Mouse (Mus musculus) liver, embryonic 14.5 days (tissue): ENCODE measurements around the gene Ttyh3. TPM values are rescaled to one million over a fixed set of nuclear protein-coding genes. Genes with fewer than 3 reads are reported as not detected.

ENCODE experiments used
- ATAC-seq: fragments of 200-750 bp; cut with Nextera tagmentation; 2 replicates; pipeline ENCODE4 v1.8.0; 2017; ENCODE audit warnings: moderate number of reproducible peaks, mild to moderate bottlenecking, moderate library complexity; ENCODE audit not compliant: insufficient read depth
- DNase-seq, 3 experiments: peaks; one replicate each; pipeline ENCODE4 v3.0.0-alpha.2; 2012 to 2013; ENCODE audit warnings: low read depth in 3 of 3, low spot score in 3 of 3
- H3K27ac ChIP-seq: fragments of 300-500 bp; sonication (generic); 2 replicates; pipeline ENCODE4 v1.5.1; 2014; ENCODE audit warnings: moderate library complexity, mild to moderate bottlenecking, control low read depth, inconsistent platforms
- H3K27me3 ChIP-seq: fragments of 300-500 bp; sonication (generic); 2 replicates; pipeline ENCODE4 v1.6.1; 2014; ENCODE audit warnings: mild to moderate bottlenecking, low read length, moderate library complexity; ENCODE audit not compliant: control insufficient read depth, insufficient read depth
- H3K36me3 ChIP-seq: fragments of 300-500 bp; sonication (generic); replicated peaks from 2 replicates; pipeline ENCODE4 v1.6.1; 2014; ENCODE audit warnings: low read depth; ENCODE audit not compliant: control insufficient read depth, insufficient read depth
- H3K4me1 ChIP-seq, 2 experiments: fragments of 200-500 bp in 1 of 2; fragments of 300-500 bp in 1 of 2; sonication (generic) in 1 of 2; replicated peaks; 2 replicates each; pipeline ENCODE4 v1.6.1; 2012 to 2014; ENCODE audit warnings: antibody characterized with exemption in 1 of 2, inconsistent platforms in 1 of 2, low read length in 1 of 2; ENCODE audit not compliant: control insufficient read depth in 2 of 2, insufficient read depth in 2 of 2
- H3K4me2 ChIP-seq: fragments of 300-500 bp; sonication (generic); 2 replicates; pipeline ENCODE4 v1.6.1; 2014; ENCODE audit warnings: low read depth, mild to moderate bottlenecking, control low read depth, moderate library complexity
- H3K4me3 ChIP-seq, 2 experiments: fragments of 200-500 bp in 1 of 2; fragments of 300-500 bp in 1 of 2; sonication (generic) in 1 of 2; 2 replicates each; pipeline ENCODE4 v1.5.1; 2012 to 2014; ENCODE audit warnings: low read depth in 2 of 2, low read length in 2 of 2, mild to moderate bottlenecking in 2 of 2, control low read depth in 1 of 2, inconsistent platforms in 1 of 2, moderate library complexity in 1 of 2; ENCODE audit not compliant: insufficient read depth in 1 of 2
- H3K9ac ChIP-seq: fragments of 300-500 bp; sonication (generic); replicated peaks from 2 replicates; pipeline ENCODE4 v1.6.1; 2014; ENCODE audit warnings: mild to moderate bottlenecking, control low read depth, moderate library complexity
- H3K9me3 ChIP-seq: fragments of 300-500 bp; sonication (generic); 2 replicates; pipeline ENCODE4 v1.6.1; 2016; ENCODE audit warnings: low read length, mixed read lengths; ENCODE audit not compliant: control insufficient read depth
- CTCF ChIP-seq: IDR thresholded peaks from 2 replicates; pipeline ENCODE4 v1.5.1; 2016; ENCODE audit warnings: antibody characterized with exemption, low read depth, control low read depth
- EP300 ChIP-seq: IDR thresholded peaks from 2 replicates; pipeline ENCODE4 v1.6.1; 2016; ENCODE audit warnings: antibody characterized with exemption, low read depth
- WGBS: fragments of 180-500 bp; shearing (Covaris S2); extraction: QIAGEN DNeasy Blood & Tissue Kit; methylation state at CpG from one replicate; pipeline ENCODE4 v1.1.7; 2014; ENCODE audit not compliant: insufficient replicate concordance; 5-methylcytosine and 5-hydroxymethylcytosine counted together
- polyA plus RNA-seq, 2 experiments: library from polyadenylated mRNA; depleted of rRNA in 1 of 2; stranded (reverse) in 1 of 2; unstranded in 1 of 2; fragments of >200 nt; fragmentation: Nextera tagmentation in 1 of 2; extraction: Ambion mirVana in 1 of 2; gene quantifications; 2 replicates each; pipeline versions ENCODE4 v1.2.1 to v1.2.3; 2012 to 2014

Ttyh3 gene
- polyA plus RNA-seq, 2 experiments: 5.4 to 8.3 TPM

DNA sequence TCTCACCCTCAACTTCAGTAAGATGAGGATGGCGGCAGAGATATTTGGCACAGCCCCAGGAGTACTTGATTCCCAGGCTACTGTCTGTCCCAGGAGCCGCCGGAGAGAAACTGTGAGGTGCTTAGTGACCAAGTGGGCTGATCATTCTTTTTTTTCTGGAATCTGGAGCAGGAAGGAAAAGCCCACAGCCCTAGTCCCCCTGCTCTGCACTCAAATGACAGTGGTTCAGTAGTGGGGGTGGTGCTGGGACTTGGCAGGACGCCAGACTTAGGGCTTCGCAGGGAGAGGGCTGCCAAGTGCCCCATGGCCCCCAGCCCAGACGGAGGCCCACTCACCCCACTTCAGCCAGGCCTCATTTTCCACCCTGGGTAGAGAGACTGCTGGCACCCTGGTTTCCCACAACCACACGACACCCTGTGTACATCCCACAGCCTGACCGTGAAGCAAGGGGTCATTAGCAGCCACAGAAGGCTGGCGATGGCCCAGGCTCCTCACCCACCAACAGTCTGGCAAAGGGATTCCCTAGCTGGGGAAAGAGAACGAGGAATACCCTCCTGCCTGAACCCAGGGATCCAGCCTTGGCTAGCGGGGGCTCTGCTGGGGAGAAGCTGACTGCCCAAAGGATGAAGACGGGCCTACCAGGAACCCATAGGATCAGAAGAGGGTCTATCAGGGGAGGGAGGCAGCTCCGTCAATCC lies 861 bp downstream of the Ttyh3 start:
- Histone ChIP-seq H3K4me2 (peak overlapping the region; percentile 97), H3K9ac (peak overlapping the region; percentile 78), H3K36me3 (no peaks in the 10 kb centered on the region), H3K27ac (no peak overlapping the region), H3K4me1 (peaks cover 31 to 50% of the 10 kb centered on the region in 2 experiments), H3K4me3 (peak overlapping the region; percentile 74 to 75), H3K27me3 (no peaks in the 10 kb centered on the region), H3K9me3 (no peaks in the 10 kb centered on the region)
- ATAC-seq (no peak), DNase-seq (no peak)
- WGBS: 14% methylated on average over 13 of the region's 13 CpGs
- TF ChIP-seq CTCF: no peak
- no peak for TF ChIP-seq EP300

DNA sequence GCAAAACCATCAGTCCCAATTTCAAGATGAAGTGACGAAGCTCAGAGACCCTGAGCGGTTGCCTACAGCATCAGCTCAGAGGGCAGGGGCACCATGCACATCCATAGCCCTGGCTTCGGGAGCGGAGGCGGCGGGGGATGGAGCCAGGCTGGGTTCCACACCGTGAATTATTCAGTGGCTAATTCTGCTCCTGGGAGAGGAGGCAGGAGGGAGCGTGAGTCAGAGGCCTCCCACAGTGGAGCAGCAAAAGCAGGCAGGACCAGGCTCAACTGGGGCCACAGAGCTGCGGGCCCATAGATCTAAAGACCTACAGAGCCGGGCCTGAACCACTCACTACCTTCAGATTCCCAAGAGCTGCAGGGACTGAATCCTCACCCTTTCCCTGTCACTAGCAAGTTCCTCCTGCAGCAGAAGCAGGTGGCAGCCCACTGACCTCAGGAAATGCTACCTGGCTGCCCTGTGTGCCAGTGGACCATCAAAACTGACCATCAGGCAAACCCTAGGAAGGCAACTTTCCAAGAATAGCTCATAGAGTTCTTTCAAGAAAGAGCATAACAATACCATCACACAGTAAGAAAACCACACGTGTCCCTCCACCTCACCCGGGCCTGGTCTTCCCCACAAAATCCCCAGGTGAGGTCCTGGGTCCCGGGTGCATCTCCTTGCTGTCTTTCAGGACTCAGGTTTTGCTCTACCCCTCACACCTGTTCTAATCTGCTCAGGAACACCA lies 1.6 kb downstream of the Ttyh3 start:
- no peaks in the 10 kb centered on the region for H3K9me3 ChIP-seq
- no peaks in the 10 kb centered on the region for H3K36me3 ChIP-seq
- H3K27ac ChIP-seq: no peak overlapping the region
- 84% methylated on average over 13 of the region's 13 CpGs for WGBS
- no peak for TF ChIP-seq EP300
- H3K27me3 ChIP-seq: no peaks in the 10 kb centered on the region
- H3K9ac ChIP-seq: peak overlapping the region; percentile 42; the same call in 1 of the 2 replicates
- ATAC-seq: no peak
- peak overlapping the region; percentile 97 for H3K4me2 ChIP-seq
- peaks cover 31 to 56% of the 10 kb centered on the region in 2 experiments for H3K4me1 ChIP-seq
- H3K4me3 ChIP-seq: peak overlapping the region; percentile 74 to 75; a peak in 3 of 4 replicates
- DNase-seq: no peak

DNA sequence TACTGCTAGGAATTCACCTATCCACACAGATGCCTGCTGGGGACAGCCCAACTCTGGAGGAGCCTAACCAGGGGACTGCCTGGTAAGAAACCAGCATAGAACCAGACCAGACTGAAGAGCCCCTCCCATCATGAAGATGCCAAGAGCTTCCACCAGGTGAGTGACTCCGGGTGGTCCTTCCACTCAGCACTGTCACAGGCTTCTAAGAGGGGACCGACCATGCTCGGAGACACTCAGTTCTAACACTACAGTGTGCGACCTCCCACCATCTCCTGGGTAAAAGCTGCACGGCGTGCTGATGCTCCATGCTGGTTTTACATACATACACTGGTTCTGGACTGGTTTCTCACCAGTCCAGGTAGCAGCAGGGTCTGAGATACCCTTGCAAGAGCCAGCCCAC lies 2.7 kb downstream of the Ttyh3 start:
- DNase-seq (no peak), ATAC-seq (no peak)
- Histone ChIP-seq H3K4me1 (peaks cover 31 to 56% of the 10 kb centered on the region in 2 experiments), H3K9ac (no peak overlapping the region), H3K4me2 (no peak overlapping the region), H3K4me3 (no peak overlapping the region), H3K27me3 (no peaks in the 10 kb centered on the region), H3K27ac (no peak overlapping the region), H3K9me3 (no peaks in the 10 kb centered on the region), H3K36me3 (no peaks in the 10 kb centered on the region)
- 86% methylated on average over 6 of the region's 6 CpGs for WGBS
- TF ChIP-seq CTCF: no peak
- no peak for TF ChIP-seq EP300

DNA sequence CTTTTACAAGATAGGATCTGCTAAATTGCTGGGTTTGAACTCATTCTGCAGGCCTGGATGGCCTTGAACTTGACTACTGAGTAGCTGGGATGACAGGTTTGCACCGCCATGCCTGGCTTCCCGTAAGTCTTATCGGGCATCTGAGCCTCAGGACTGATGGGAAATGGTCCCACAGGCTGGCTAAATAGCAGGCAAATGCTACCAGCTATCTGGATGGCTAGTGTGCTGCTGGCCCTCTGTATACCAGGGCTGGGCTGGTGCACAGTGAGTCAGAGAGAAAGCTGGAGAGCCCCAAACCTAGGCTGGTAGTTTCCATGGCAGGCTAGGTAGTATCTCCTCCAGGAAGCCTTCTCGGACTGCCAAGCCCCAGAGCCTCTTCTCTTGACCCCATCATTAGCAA lies 3.4 kb downstream of the Ttyh3 start:
- no peak for ATAC-seq
- Histone ChIP-seq H3K4me2 (peak overlapping the region; percentile 71), H3K9ac (peak overlapping the region; percentile 60), H3K27ac (peak overlapping the region; percentile 85), H3K9me3 (no peaks in the 10 kb centered on the region), H3K36me3 (no peaks in the 10 kb centered on the region), H3K4me1 (peaks cover 31 to 57% of the 10 kb centered on the region in 2 experiments), H3K4me3 (peak overlapping the region in 1 of 2 experiments; percentile 29; a peak in 1 of 4 replicates), H3K27me3 (no peaks in the 10 kb centered on the region)
- TF ChIP-seq CTCF (no peak), EP300 (no peak)
- WGBS: 39% methylated on average over 4 of the region's 4 CpGs
- DNase-seq: no peak

DNA sequence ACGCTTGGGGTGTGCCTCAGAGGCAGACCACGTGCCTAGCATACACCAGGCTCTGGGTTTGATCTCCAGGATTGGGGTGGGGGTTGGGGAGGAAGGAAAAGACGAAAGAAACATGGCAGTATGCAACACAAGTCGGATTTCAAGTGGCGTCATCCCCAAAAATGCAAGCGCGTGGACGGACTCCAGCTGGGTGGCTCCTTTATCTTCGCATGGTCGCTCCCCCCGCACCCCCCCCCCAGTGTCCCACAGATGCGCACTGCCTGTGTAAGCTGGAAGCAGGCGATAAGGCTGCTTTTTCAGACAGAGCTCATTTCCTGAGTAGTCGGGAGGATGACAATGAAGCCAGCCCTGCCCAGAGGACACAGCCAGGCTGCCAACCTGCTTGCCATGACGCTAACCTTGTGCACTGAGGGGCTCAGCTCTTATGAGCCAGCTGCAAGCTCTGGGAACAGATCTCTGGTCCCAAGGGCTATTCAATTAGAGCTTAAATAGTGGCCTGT lies 4.1 kb downstream of the Ttyh3 start:
- WGBS: 7% methylated on average over 15 of the region's 15 CpGs
- DNase-seq (peak; percentile 79 to 85 (median 83)), ATAC-seq (peak; percentile 67)
- Histone ChIP-seq H3K36me3 (no peaks in the 10 kb centered on the region), H3K9me3 (no peaks in the 10 kb centered on the region), H3K9ac (peak overlapping the region; percentile 60), H3K4me1 (peaks cover 25 to 51% of the 10 kb centered on the region in 2 experiments), H3K4me3 (peak overlapping the region in 1 of 2 experiments; percentile 29; a peak in 2 of 4 replicates), H3K27ac (peak overlapping the region; percentile 85), H3K27me3 (no peaks in the 10 kb centered on the region), H3K4me2 (peak overlapping the region; percentile 71)
- TF ChIP-seq CTCF: no peak
- TF ChIP-seq EP300: peak; percentile 95
